Mouse (Mus musculus): ENCODE results near the gene Rptor. TPM values are rescaled to one million over a fixed set of nuclear protein-coding genes. Genes with fewer than 3 reads are reported as not detected.

Rptor gene
- total and polyA plus RNA-seq, 2 experiments from 2014 or later: 8.0 to 46.7 TPM

GRCm38 (mm10) chr11:119685477-119685876, 82.8 kb downstream of the Rptor start:
- 17% methylated on average over 5 of the region's 5 CpGs for WGBS
- no peaks in the 10 kb centered on the region for H3K9me3 ChIP-seq (ENCODE audit: low read length)
- no peaks in the 10 kb centered on the region for H3K36me3 ChIP-seq (ENCODE audit: insufficient read depth)
- no peak overlapping the region for H3K4me3 ChIP-seq (ENCODE audit: low read depth, low read length)
- H3K9ac ChIP-seq: no peak overlapping the region
- no peak overlapping the region for H3K4me2 ChIP-seq (ENCODE audit: low read depth)
- peaks cover 11% of the 10 kb centered on the region for H3K4me1 ChIP-seq (ENCODE audit: insufficient read depth)
- no peak overlapping the region for H3K27ac ChIP-seq (ENCODE audit: low read depth, low read length)
- ATAC-seq: peak; percentile 29; the same call in 1 of the 2 replicates
- DNase-seq: peak; percentile 37
- H3K27me3 ChIP-seq (ENCODE audit: insufficient read depth, low read length): no peaks in the 10 kb centered on the region
- no peak for TF ChIP-seq CTCF (IDR thresholded peaks at IDR 0.05; ENCODE audit: low read depth)

GRCm38 (mm10) chr11:119685910-119686659, 83.4 kb downstream of the Rptor start:
- Histone ChIP-seq H3K4me3 (ENCODE audit: low read depth, low read length) (no peak overlapping the region), H3K4me2 (ENCODE audit: low read depth) (no peak overlapping the region), H3K9me3 (ENCODE audit: low read length) (no peaks in the 10 kb centered on the region), H3K27me3 (ENCODE audit: insufficient read depth, low read length) (no peaks in the 10 kb centered on the region), H3K4me1 (ENCODE audit: insufficient read depth) (peaks cover 11% of the 10 kb centered on the region), H3K36me3 (ENCODE audit: insufficient read depth) (no peaks in the 10 kb centered on the region), H3K9ac (no peak overlapping the region), H3K27ac (ENCODE audit: low read depth, low read length) (no peak overlapping the region)
- TF ChIP-seq CTCF (IDR thresholded peaks at IDR 0.05; ENCODE audit: low read depth): no peak
- ATAC-seq (no peak), DNase-seq (no peak)
- WGBS: 41% methylated on average over 2 of the region's 2 CpGs

GRCm38 (mm10) chr11:119687316-119687715, 84.6 kb downstream of the Rptor start:
- TF ChIP-seq CTCF (IDR thresholded peaks at IDR 0.05; ENCODE audit: low read depth): no peak
- H3K27ac ChIP-seq (ENCODE audit: low read depth, low read length): no peak overlapping the region

GRCm38 (mm10) chr11:119687966-119688365, 85.3 kb downstream of the Rptor start:
- no peak overlapping the region for H3K27ac ChIP-seq (ENCODE audit: low read depth, low read length)
- ATAC-seq: no peak

More at GRCm38 (mm10) chr11:119687316-119687715, 84.6 kb downstream of the Rptor start:
- Histone ChIP-seq H3K4me3 (ENCODE audit: low read depth, low read length) (no peak overlapping the region), H3K27me3 (ENCODE audit: insufficient read depth, low read length) (no peaks in the 10 kb centered on the region), H3K4me1 (ENCODE audit: insufficient read depth) (peaks cover 11% of the 10 kb centered on the region), H3K9me3 (ENCODE audit: low read length) (no peaks in the 10 kb centered on the region), H3K9ac (no peak overlapping the region), H3K36me3 (ENCODE audit: insufficient read depth) (no peaks in the 10 kb centered on the region), H3K4me2 (ENCODE audit: low read depth) (no peak overlapping the region)
- WGBS: 80% methylated on average over 3 of the region's 3 CpGs
- DNase-seq: no peak
- no peak for ATAC-seq

GRCm38 (mm10) chr11:119689936-119690335, 87.2 kb downstream of the Rptor start:
- ATAC-seq: no peak

More at GRCm38 (mm10) chr11:119687966-119688365, 85.3 kb downstream of the Rptor start:
- Histone ChIP-seq H3K9me3 (ENCODE audit: low read length) (no peaks in the 10 kb centered on the region), H3K36me3 (ENCODE audit: insufficient read depth) (no peaks in the 10 kb centered on the region), H3K27me3 (ENCODE audit: insufficient read depth, low read length) (no peaks in the 10 kb centered on the region), H3K9ac (no peak overlapping the region), H3K4me1 (ENCODE audit: insufficient read depth) (peaks cover 11% of the 10 kb centered on the region), H3K4me2 (ENCODE audit: low read depth) (no peak overlapping the region), H3K4me3 (ENCODE audit: low read depth, low read length) (no peak overlapping the region)
- TF ChIP-seq CTCF (IDR thresholded peaks at IDR 0.05; ENCODE audit: low read depth): no peak
- no peak for DNase-seq

GRCm38 (mm10) chr11:119692196-119692910, 89.6 kb downstream of the Rptor start:
- TF ChIP-seq CTCF (IDR thresholded peaks at IDR 0.05; ENCODE audit: low read depth): no peak
- Histone ChIP-seq H3K4me2 (ENCODE audit: low read depth) (no peak overlapping the region), H3K27me3 (ENCODE audit: insufficient read depth, low read length) (no peaks in the 10 kb centered on the region), H3K9ac (no peak overlapping the region), H3K4me3 (ENCODE audit: low read depth, low read length) (no peak overlapping the region), H3K27ac (ENCODE audit: low read depth, low read length) (no peak overlapping the region), H3K4me1 (ENCODE audit: insufficient read depth) (0 out of 2 replicates have a peak, but pooled peaks cover 10% of the 10 kb centered on the region), H3K36me3 (ENCODE audit: insufficient read depth) (no peaks in the 10 kb centered on the region), H3K9me3 (ENCODE audit: low read length) (no peaks in the 10 kb centered on the region)
- ATAC-seq (no peak), DNase-seq (no peak)
- 89% methylated on average over 6 of the region's 6 CpGs for WGBS

More at GRCm38 (mm10) chr11:119689936-119690335, 87.2 kb downstream of the Rptor start:
- H3K9ac ChIP-seq: no peak overlapping the region
- no peak for DNase-seq
- H3K4me1 ChIP-seq (ENCODE audit: insufficient read depth): peaks cover 18% of the 10 kb centered on the region
- TF ChIP-seq CTCF (IDR thresholded peaks at IDR 0.05; ENCODE audit: low read depth): no peak
- no peak overlapping the region for H3K4me2 ChIP-seq (ENCODE audit: low read depth)
- no peak overlapping the region for H3K27ac ChIP-seq (ENCODE audit: low read depth, low read length)
- WGBS: 79% methylated on average over 3 of the region's 3 CpGs
- H3K36me3 ChIP-seq (ENCODE audit: insufficient read depth): no peaks in the 10 kb centered on the region
- no peaks in the 10 kb centered on the region for H3K27me3 ChIP-seq (ENCODE audit: insufficient read depth, low read length)
- H3K4me3 ChIP-seq (ENCODE audit: low read depth, low read length): no peak overlapping the region
- H3K9me3 ChIP-seq (ENCODE audit: low read length): no peaks in the 10 kb centered on the region

- Histone ChIP-seq H3K36me3 (ENCODE audit: insufficient read depth) (no peaks in the 10 kb centered on the region), H3K27me3 (ENCODE audit: insufficient read depth, low read length) (no peaks in the 10 kb centered on the region), H3K4me1 (ENCODE audit: insufficient read depth) (0 out of 2 replicates have a peak, but pooled peaks cover 10% of the 10 kb centered on the region), H3K27ac (ENCODE audit: low read depth, low read length) (no peak overlapping the region), H3K4me3 (ENCODE audit: low read depth, low read length) (no peak overlapping the region), H3K9me3 (ENCODE audit: low read length) (no peaks in the 10 kb centered on the region), H3K4me2 (ENCODE audit: low read depth) (no peak overlapping the region), H3K9ac (no peak overlapping the region)
- WGBS: 36% methylated on average over 1 of the region's 1 CpGs
- no peak for TF ChIP-seq CTCF (IDR thresholded peaks at IDR 0.05; ENCODE audit: low read depth)
- no peak for DNase-seq
- no peak for ATAC-seq
These were observed 90.2 kb downstream of the Rptor start for GRCm38 (mm10) chr11:119692911-119693261.
